Mouse (Mus musculus) forebrain, embryonic 16.5 days (tissue): Measurements from ENCODE around the gene Lama5. TPM values are rescaled to one million over a fixed set of nuclear protein-coding genes. Genes with fewer than 3 reads are reported as not detected.

Experiments used
- ATAC-seq: fragments of 200-750 bp; cut with Nextera tagmentation; 2 replicates; pipeline ENCODE4 v1.8.0; 2017; ENCODE audit warnings: mild to moderate bottlenecking, moderate library complexity
- H3K27ac ChIP-seq: fragments of 300-500 bp; sonication (generic); 2 replicates; pipeline ENCODE4 v1.5.1; 2014; ENCODE audit warnings: low read length, control low read depth
- H3K27me3 ChIP-seq: fragments of 300-500 bp; sonication (generic); replicated peaks from 2 replicates; pipeline ENCODE4 v1.6.1; 2014; ENCODE audit warnings: low read length; ENCODE audit not compliant: control insufficient read depth, insufficient read depth
- H3K36me3 ChIP-seq: fragments of 300-500 bp; sonication (generic); 2 replicates; pipeline ENCODE4 v1.6.1; 2014; ENCODE audit not compliant: control insufficient read depth, insufficient read depth
- H3K4me1 ChIP-seq: fragments of 300-500 bp; sonication (generic); replicated peaks from 2 replicates; pipeline ENCODE4 v1.6.1; 2014; ENCODE audit warnings: low read length; ENCODE audit not compliant: control insufficient read depth, insufficient read depth
- H3K4me2 ChIP-seq: fragments of 300-500 bp; sonication (generic); 2 replicates; pipeline ENCODE4 v1.6.1; 2014; ENCODE audit warnings: mild to moderate bottlenecking, low read length, control low read depth
- H3K4me3 ChIP-seq: fragments of 300-500 bp; sonication (generic); replicated peaks from 2 replicates; pipeline ENCODE4 v1.5.1; 2014; ENCODE audit warnings: mild to moderate bottlenecking, low read length, control low read depth
- H3K9ac ChIP-seq: fragments of 300-500 bp; sonication (generic); replicated peaks from 2 replicates; pipeline ENCODE4 v1.6.1; 2014; ENCODE audit warnings: low read depth, low read length, control low read depth
- H3K9me3 ChIP-seq: fragments of 300-500 bp; sonication (generic); 2 replicates; pipeline ENCODE4 v1.6.1; 2016; ENCODE audit warnings: low read length; ENCODE audit not compliant: control insufficient read depth
- WGBS: fragments of 180-500 bp; shearing (Covaris S2); extraction: QIAGEN DNeasy Blood & Tissue Kit; methylation state at CpG from one replicate; pipeline ENCODE4 v1.1.7; 2014; 5-methylcytosine and 5-hydroxymethylcytosine counted together
- polyA plus RNA-seq: library from polyadenylated mRNA; unstranded; fragments of >200 nt; fragmentation: Nextera tagmentation; extraction: Ambion mirVana; gene quantifications from 2 replicates; pipeline ENCODE4 v1.2.1, GENCODE M21; 2015

The Lama5 gene
- polyA plus RNA-seq, 1 experiment from 2014 or later = 3.2 TPM

DNA sequence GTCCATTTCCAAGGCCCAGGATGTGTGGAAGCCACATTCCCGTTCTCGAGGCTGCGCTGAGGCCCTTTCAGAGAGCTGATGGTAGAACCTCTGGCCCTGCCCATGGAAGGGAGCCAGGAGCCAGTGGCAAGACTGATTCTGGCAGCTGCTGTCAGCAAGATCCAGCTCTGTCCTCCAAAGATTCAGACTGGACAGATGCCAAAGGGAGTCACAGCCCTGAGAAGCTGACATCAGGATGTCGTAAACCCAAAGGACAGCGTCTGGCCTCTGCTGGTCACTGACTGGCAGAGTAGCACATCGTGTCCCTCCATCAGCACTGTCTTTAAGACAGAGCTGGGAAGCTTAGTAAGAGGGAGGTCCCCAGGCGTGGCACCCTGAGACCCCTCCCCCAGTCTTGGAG, 2.9 kb upstream of the Lama5 start:
- Histone ChIP-seq H3K4me3 (no peak overlapping the region), H3K9ac (no peak overlapping the region), H3K9me3 (no peaks in the 10 kb centered on the region), H3K27me3 (no peaks in the 10 kb centered on the region; the same call in none of the 2 replicates), H3K36me3 (no peaks in the 10 kb centered on the region), H3K4me2 (no peak overlapping the region), H3K27ac (no peak overlapping the region), H3K4me1 (peaks cover 23% of the 10 kb centered on the region)
- 66% methylated on average over 7 of the region's 7 CpGs for WGBS
- ATAC-seq = no peak

DNA sequence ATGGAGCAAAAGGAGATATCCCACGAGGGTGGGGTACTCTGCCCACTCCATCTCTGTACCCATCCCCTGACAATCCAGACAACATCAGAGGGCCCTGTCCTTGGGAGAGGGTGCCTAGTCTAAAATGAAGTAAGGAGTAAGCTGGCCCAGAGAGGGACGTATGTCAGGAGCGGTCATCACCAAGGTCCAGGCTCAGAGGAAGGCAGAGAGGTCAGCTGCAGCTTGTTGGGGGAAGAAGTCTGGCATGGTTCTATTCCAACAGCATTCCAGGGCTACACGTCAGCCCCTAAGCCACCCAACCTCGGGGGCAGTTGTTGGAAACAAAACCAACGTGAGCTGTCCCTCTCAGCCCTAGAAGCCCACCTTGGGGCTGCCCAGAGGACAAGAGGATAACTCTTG, 2.4 kb upstream of the Lama5 start:
- Histone ChIP-seq H3K27me3 (no peaks in the 10 kb centered on the region; the same call in none of the 2 replicates), H3K4me3 (no peak overlapping the region), H3K27ac (no peak overlapping the region), H3K4me2 (no peak overlapping the region), H3K4me1 (peaks cover 23% of the 10 kb centered on the region), H3K9ac (no peak overlapping the region), H3K36me3 (no peaks in the 10 kb centered on the region), H3K9me3 (no peaks in the 10 kb centered on the region)
- WGBS = 67% methylated on average over 6 of the region's 6 CpGs
- no peak for ATAC-seq

DNA sequence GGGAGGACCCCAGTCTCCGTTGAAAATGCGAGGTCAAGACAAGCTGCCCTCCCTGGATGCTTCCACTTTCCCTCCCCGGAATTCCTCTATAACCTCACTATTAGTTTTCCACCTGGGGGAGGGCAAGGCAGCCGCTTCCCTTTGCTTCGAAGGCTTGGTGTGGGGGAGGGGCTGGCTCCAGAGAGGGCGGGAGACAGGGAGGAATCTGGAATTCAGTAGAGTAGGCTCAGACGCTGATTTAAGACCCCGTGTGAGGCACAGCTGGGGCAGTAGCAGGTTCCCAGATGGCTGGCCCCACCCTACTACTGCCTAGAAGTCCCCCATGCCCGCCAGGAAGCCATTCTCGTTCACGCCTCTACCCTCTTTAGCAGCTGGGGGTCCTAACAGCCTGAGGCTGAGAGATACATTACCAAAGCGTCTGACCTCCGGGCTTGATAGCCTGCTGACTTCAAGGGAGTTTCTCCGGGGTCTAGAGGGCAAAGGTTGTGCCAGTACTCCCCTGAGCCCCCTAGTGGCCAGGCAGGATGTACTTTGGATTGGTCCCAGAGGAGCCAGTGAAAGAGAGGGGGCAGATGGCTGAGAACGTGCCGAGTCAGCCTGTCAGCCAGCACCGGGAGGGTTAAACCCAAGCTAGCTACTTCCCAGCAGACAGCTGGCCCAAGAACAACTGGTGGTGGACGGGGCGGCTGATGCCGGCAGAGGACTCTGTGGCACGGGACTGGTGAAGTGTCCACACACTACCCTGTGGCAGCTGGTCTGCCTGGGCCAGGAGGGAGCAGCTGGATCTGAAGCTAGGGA, 1.8 kb upstream of the Lama5 start:
- Histone ChIP-seq H3K27me3 (no peaks in the 10 kb centered on the region; the same call in none of the 2 replicates), H3K4me1 (peaks cover 23% of the 10 kb centered on the region), H3K4me3 (no peak overlapping the region), H3K36me3 (no peaks in the 10 kb centered on the region), H3K27ac (no peak overlapping the region), H3K4me2 (peak overlapping the region; percentile 21), H3K9ac (no peak overlapping the region; the same call in 1 of the 2 replicates), H3K9me3 (no peaks in the 10 kb centered on the region)
- ATAC-seq = peak; percentile 50
- 2% methylated on average over 21 of the region's 21 CpGs for WGBS

DNA sequence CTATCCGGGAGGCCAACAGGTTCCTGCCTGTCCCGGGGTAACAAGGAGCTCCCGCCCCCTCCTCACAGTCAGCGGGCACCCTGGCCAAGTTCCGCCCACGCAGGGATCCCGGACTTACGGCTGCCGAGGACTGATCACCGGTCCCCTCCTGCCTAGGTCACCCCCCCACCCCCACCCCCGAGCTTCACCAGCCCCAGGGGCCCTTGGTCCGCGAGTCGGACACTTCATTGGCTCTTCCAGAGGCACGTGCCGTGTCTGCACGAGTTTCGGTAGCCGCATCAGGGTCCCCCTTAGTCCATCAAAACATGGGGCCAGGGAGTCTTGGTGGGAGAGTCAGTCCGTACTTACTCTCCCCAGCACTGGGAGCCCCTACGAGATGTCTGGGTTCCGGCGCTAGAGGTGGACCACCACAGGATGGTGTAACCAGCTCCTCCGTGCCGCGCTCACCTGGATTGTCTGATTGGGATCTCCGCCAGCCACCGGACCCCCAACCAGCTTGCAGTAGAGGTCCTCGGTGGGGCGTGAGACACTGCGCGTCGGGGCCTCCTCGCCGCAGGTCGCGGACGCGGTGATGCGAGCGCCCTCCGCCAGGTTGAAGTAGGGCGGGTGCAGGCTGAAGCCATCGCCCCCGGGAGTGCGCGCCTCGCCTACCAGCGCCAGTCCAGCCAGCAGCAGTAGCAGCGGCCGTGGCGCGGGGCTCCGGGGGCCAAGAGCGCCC, 456 bp downstream of the Lama5 start:
- Histone ChIP-seq H3K9me3 (no peaks in the 10 kb centered on the region), H3K27ac (no peak overlapping the region), H3K36me3 (no peaks in the 10 kb centered on the region), H3K27me3 (no peaks in the 10 kb centered on the region; the same call in none of the 2 replicates), H3K4me2 (peak overlapping the region; percentile 100), H3K9ac (peak overlapping the region; percentile 66), H3K4me3 (peak overlapping the region; percentile 63), H3K4me1 (peaks cover 27% of the 10 kb centered on the region)
- under 1% methylated on average over 49 of the region's 55 CpGs for WGBS
- peak; percentile 29; the same call in 1 of the 2 replicates for ATAC-seq

DNA sequence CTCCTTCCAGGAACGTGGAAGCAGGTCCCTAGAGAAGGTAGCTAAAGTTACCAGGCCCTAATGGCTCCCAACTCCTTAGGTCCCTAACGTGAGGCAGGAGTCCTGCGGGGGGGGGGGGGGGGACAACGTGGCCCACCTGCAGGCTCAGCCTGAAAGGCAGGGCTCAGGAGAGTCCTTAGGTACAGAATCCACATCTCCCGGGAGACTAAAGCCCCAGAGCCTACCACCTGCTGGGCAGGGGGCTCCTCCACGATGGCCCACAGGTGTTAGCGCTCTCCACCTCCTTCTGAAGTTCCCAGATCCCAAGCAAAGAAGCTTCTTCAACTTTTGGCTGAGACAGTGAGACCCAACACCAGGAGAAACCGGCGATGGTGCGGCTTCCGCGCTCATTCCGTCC, 1.0 kb downstream of the Lama5 start:
- Histone ChIP-seq H3K4me3 (peak overlapping the region; percentile 63), H3K4me1 (peaks cover 27% of the 10 kb centered on the region), H3K36me3 (no peaks in the 10 kb centered on the region), H3K9ac (no peak overlapping the region), H3K9me3 (no peaks in the 10 kb centered on the region), H3K4me2 (peak overlapping the region; percentile 100), H3K27ac (no peak overlapping the region), H3K27me3 (no peaks in the 10 kb centered on the region; the same call in none of the 2 replicates)
- no peak for ATAC-seq
- WGBS = 2% methylated on average over 12 of the region's 13 CpGs

DNA sequence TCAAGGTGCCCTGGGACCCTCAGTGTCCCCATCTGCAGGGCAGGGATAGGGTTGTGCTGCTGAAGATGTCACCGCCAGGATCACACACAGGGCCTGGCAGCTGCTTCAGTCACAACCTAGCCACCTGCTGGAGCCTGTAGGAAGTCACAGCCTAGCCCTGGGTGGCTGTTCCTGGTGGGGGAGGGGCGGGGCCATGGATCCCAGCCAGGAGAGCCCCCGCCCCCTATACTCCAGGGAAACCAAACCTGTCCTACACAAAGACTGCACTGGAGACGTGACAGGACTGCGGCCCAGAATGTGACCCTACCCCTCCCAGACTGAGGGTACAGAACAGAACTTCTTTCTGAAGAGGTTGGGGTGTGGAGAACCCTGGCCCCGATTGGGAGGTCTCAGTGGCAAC, 3.4 kb downstream of the Lama5 start:
- no peak for ATAC-seq
- Histone ChIP-seq H3K27me3 (no peaks in the 10 kb centered on the region; the same call in none of the 2 replicates), H3K4me2 (no peak overlapping the region), H3K9me3 (no peaks in the 10 kb centered on the region), H3K4me1 (peaks cover 21% of the 10 kb centered on the region), H3K36me3 (no peaks in the 10 kb centered on the region), H3K27ac (no peak overlapping the region), H3K4me3 (no peak overlapping the region), H3K9ac (no peak overlapping the region)
- WGBS = 9% methylated on average over 6 of the region's 6 CpGs

DNA sequence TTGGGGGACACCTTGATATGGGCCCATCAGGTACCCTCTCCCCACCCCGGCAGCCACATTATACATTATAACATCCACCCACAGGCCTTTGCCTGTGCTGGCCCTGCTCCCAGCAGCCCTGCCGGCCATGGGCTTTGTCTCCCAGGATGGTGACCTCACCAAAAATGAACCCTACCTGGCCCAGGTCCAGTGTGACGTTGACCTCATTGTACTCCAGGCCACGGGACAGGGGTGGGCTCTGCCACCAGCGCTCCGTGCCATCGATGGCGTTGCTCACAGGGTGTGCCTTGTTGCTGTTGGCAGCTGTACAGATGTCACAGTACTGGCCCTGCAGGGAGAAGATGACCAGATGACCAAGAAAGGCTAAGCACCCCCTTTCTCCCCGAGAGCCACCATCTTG, 4.6 kb downstream of the Lama5 start:
- ATAC-seq = no peak
- H3K4me3 ChIP-seq = no peak overlapping the region
- 89% methylated on average over 9 of the region's 9 CpGs for WGBS

DNA sequence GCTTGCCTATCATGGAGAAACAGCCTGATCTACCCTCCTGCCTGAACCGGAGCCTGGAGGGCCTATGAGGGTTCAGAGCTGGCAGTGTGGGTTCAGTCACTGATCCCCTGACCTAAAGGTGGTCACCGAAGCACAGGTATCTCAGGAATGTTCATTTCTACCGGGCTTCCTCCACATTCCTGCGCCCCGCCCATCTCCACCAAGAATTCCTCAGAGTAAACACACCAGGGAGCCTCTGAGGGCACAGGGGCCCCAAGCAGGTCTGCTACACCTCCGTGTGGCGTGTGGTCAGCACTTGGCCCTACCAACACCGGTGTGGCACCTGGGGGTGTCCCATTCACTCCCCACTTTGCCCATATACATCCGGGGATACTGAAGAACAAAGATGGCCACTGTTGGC, 5.5 kb downstream of the Lama5 start:
- Histone ChIP-seq H3K4me2 (no peak overlapping the region), H3K36me3 (no peaks in the 10 kb centered on the region), H3K4me3 (no peak overlapping the region), H3K4me1 (peaks cover 10% of the 10 kb centered on the region), H3K27me3 (no peaks in the 10 kb centered on the region; the same call in 1 of the 2 replicates), H3K9me3 (no peaks in the 10 kb centered on the region), H3K27ac (no peak overlapping the region), H3K9ac (no peak overlapping the region)
- no peak for ATAC-seq
- WGBS = 84% methylated on average over 9 of the region's 9 CpGs

More for the DNA sequence above, 4.6 kb downstream of the Lama5 start:
- H3K27me3 ChIP-seq = no peaks in the 10 kb centered on the region; the same call in 1 of the 2 replicates
- no peak overlapping the region for H3K4me2 ChIP-seq
- no peaks in the 10 kb centered on the region for H3K9me3 ChIP-seq
- H3K27ac ChIP-seq = no peak overlapping the region
- H3K9ac ChIP-seq = no peak overlapping the region
- peaks cover 18% of the 10 kb centered on the region for H3K4me1 ChIP-seq
- H3K36me3 ChIP-seq = no peaks in the 10 kb centered on the region

DNA sequence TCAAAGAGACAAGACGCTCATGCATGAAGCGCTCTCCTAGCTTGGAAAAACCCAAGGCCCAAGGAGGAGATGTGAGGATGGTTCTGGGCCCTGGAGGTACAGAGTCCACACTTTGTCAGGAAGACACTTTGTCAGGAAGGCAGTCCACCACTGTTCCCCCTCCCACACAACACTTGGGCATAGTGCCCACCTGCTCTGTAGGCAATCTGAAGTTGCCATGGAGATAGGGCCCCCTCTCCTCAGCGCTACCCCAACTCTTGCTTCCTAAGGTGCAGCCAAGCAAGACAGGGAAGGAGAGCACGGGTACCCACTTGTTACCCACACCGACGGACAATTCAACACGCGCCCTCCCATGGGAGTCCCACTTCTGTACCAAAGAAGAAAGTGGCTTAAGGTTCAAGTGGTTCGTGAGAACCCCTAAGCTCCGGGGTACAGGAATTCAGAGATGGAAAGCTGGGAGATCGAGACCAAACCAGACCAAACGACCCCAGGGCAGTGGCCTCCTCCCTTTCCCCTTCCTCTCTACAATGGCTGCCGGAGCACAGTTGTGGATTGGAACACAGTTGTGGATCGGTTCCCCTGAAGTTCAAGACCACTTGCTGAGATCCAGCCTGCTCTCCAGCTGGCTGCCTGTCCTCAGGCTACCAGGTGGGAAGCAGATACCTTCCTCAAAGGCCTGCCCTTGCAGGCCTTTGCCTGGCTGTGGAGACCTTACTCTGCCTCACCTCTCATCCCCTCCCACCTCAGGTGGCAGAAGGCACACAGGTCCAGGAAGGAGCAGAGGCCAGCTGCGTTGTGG, 6.3 kb downstream of the Lama5 start:
- Histone ChIP-seq H3K4me1 (peaks cover 12% of the 10 kb centered on the region), H3K9ac (no peak overlapping the region), H3K27ac (no peak overlapping the region), H3K27me3 (no peaks in the 10 kb centered on the region; the same call in 1 of the 2 replicates), H3K9me3 (no peaks in the 10 kb centered on the region), H3K4me2 (no peak overlapping the region), H3K36me3 (no peaks in the 10 kb centered on the region), H3K4me3 (no peak overlapping the region)
- no peak for ATAC-seq
- 79% methylated on average over 15 of the region's 15 CpGs for WGBS
